Mouse (Mus musculus) lung, postnatal 4 days (tissue): Measurements from ENCODE around the gene Bcl2l14.

Source experiments
- DNase-seq, 2 experiments: peaks; one replicate each; pipeline ENCODE4 v3.0.0; 2021

The Bcl2l14 gene

DNA sequence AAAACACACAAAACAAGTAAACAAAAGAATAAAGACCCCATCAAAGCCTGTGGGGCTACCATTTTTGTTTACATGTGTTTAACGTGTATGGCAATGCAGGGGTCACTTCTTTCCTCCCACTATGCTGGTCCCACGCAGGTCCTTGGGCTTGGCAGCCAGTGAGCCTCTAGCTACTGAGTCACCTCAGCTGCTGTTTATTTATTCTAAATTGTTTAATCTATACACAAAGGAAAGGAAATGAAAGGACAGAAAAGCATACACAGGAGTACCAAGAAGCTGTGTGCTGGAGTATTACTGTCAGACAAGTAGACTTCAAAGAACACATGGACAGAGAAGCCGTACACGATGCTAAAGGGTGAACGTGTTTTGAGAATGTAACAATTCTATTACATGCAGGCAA lies 47.8 kb downstream of the Bcl2l14 start:
- no peak for DNase-seq

DNA sequence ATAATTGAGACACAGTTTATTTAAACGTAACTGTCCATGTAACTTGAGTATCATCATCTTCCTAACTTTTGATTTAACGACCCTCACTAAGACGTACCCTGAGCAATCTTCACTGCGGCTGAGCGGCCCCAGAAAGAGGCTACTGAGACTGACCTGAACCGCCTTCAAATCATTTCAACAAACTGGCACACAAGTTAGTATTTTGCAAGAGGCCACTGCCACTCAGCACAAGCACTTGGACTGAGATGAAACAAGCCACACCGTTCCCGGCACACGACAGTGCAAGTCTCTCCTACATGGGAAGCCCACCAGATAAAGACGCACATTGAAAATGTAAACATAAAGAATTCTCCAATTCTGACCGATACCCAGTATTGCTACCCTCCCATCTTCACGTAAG lies 52.3 kb downstream of the Bcl2l14 start:
- peak in 1 of 2 experiments; percentile 45 for DNase-seq

DNA sequence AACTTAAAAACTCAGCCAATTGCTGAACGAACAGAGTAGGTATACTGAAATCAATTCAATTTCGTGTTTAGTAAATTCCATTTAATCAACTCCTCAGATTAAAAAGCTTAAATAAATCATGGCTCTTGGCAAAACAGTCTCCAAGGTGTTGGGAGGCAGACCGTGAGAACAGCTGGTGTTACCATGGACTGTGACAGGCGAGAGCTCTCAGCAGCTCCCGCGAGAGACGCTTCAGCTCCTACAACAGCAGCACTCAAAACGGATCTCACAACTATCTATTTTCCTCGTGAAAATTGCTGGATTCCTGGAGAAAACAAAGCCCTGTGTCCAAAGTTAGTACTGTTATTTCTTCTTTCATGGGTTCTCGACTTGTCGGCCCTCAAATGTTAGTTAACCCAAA lies 53.8 kb downstream of the Bcl2l14 start:
- DNase-seq: no peak

DNA sequence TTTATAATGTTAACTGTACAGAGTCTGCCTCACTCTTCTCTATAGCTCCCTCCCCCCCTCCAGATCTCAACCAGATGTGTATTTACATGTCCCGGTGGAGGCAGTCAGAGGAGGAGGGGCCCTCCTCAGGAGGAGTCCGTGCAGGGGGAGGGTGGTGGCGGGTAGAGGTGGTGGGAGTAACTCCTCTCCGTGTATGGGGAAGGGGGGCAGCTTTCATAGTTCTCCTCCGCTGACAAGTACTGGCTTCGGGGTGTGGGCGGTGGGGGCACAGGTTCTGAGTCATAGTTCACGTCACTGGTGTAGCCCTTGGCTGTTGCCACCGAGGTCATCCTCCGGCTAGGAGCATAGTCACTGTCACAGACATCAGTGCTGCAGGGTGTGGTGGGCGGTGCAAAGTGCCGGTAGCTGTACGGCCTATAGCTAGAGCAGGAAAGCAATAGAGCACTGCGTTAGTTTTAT lies 54.6 kb downstream of the Bcl2l14 start:
- DNase-seq: peak in 1 of 2 experiments; percentile 37

DNA sequence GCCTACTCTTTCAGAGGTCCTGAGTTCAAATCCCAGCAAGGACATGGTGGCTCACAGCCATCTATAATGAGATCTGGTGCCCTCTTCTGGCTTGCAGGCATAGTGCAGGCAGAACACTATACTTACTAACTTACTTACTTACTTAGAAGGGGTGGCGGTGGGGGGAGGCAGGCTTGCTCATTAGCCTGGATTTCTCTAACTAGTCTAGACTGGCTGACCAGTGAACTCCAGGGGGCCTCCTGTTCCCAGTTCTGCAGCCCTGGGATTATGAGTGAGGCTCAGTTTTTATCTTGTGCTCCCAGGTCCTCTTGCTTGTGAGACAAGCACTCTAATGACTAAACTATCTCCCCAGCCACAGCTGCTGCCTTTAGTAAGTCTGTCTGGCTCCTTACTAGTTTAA lies 58.0 kb downstream of the Bcl2l14 start:
- peak in 1 of 2 experiments; percentile 27 for DNase-seq

DNA sequence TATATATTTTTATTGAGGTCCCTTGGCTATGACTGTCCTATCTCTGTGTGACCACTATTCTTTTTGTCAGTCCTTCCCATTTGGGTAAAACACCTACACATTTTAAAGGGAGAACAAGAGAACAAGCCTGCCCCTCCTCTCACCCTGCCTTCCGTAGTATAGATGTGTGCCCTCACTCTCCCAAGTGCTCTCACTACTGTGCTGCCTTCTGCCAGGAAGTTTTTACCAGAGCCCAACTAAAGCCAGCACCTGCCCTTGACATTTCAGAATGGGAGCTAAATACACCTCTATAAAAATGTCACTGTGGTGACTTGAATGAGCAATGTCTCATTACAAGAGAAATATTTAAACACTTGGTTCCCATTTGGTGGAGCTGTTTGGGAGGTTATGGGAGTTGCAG lies 62.3 kb downstream of the Bcl2l14 start:
- no peak for DNase-seq

DNA sequence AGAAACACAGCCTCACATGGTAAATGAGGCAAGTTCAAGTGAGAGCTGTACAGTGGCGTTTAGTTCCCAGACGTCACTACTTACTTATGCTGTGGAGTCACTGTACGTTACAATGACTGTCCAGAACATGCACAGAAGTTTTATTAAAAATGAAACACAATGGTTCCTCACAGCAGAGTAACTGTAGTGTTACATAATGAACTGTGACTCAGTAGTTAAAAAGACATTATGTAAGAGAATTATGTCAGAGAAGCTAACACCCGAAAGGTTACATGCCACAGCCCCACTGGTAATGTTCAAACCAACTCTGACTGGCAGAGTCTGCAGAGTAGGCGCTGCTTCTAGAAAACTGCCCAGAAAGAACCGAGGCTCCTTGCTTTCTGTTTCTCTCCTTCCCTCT lies 65.1 kb downstream of the Bcl2l14 start:
- DNase-seq: no peak

DNA sequence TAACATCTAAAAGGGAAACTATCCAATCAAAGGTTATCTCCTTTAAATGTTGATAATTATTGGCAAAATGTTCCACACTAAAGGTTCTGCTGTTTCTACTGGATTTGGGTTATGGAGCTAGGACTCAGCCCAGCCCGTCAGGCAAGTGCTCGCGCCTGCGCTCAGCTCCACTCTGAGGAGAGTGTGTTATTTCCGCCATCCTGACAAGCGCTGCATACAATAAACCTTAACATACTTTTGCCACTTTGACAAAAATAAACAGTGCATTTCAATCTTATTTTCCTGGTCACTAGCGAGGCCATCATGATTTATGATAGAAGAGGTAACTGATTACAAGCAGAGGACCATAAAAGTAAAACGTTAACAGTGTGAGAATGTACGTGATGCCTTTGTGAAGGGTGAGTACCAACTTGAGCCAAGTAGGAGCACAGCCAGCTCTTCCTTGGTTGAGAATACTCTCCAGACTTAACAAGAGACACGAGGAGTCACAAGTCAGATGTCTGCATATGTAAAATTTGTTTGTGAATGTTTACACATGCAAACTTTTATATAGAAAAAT lies 70.6 kb downstream of the Bcl2l14 start:
- DNase-seq: no peak

DNA sequence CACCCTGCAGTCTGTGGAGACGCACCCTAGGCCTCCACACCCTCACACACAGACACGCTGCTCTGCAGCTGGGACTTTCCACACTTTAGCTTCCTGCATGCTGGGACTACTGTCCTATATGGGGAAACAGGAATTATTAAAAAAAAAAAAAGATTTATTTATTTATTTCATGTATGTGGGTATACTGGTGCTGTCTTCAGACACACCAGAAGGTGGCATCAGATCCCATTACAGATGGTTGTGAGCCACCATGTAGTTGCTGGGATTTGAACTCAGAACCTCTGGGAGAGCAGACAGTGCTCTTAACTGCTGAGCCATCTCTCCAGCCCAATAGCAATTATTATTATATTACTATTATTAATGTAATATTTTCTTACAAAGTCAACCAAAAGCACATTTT lies 73.2 kb downstream of the Bcl2l14 start:
- DNase-seq: no peak

DNA sequence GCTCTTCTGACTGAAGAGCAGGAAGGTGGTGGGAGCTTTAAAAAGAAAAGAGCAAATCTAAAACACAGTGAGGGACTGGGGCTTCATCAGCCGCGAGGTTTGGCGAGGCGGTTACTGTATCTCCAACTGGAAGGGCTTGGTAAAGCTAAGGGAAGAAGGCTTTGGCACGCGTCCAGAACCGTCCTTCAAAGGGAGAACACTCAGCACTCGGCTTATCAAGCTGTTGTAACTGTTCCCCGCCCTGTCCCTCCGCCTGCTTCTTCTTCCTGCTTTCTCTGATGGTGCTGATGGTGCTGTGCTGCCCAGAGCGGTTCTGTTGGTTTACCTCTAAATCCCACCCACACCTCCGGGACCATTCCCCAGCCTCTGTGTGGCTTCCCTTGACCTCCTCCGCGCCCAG lies 74.7 kb downstream of the Bcl2l14 start:
- peak; percentile 75 to 79 for DNase-seq

DNA sequence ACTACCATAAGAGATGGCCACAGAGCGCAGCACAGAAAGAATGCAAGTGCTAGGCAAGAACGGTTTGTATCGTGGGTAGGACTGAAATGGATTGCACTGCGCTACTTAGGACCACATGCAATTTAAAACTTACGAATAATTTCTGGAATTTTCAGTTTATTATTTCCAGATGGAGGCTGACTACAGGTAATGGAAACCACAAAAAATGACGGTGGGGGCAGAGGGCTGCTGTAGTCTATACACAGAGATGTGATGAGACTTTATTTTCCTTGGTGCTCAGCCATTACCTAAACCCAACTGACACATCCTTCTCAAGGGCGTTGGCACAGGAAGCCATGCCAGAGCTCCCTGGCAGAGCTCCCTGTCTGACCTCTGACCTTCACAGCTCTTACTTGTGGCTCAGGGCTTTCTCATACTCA lies 77.0 kb downstream of the Bcl2l14 start:
- DNase-seq: peak in 1 of 2 experiments; percentile 16

DNA sequence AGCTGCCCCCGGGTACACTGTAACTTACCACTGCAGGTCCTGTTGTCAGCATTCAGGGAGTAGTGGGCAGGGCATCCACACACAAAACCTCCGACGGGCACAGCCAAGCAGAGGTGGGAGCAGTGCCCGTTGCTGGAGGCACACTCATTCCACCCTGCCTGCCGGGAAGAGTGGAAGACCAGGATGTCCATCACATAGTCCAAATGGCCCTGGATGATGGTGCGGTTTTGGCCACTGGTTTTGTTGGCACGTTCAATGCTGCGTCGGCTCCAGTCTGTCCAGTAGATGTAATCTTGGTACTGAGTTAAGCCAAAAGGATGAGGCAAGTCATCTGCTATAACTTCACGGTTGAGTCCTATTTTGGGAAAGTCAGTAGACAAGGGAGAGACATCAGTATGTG lies 83.4 kb downstream of the Bcl2l14 start:
- DNase-seq: no peak

DNA sequence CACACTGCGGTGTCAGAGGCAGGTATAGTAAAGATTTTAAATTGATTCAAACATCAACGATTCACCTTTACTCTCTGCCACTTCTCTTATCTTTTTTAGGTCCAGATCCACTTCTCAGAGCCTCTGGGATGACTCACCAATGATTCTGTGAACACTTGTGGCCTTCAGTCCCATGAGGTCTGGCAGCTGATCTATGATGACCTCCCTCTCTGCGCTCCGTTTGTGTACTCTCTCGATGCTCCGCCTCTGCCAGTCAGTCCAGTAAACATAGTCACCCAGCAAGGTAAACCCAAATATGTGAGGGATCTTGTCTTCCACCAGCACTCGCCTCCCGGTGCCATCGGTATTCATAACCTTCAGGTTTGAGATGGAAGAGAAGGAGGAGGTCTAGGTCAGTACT lies 90.2 kb downstream of the Bcl2l14 start:
- DNase-seq: no peak
